Mouse (Mus musculus): ENCODE measurements around the gene Gm21679. TPM values are rescaled to one million over a fixed set of nuclear protein-coding genes. Genes with fewer than 3 reads are reported as not detected.
"Not testable (repeated sequence)": the region's sequence is repeated elsewhere in the genome, so short reads cannot be mapped to it uniquely, and the experiment has no call there.

Gene Gm21679
- not detected in 2 replicates for polyA plus RNA-seq (2015; fragmentation: Nextera tagmentation; extraction: Ambion mirVana)

DNA sequence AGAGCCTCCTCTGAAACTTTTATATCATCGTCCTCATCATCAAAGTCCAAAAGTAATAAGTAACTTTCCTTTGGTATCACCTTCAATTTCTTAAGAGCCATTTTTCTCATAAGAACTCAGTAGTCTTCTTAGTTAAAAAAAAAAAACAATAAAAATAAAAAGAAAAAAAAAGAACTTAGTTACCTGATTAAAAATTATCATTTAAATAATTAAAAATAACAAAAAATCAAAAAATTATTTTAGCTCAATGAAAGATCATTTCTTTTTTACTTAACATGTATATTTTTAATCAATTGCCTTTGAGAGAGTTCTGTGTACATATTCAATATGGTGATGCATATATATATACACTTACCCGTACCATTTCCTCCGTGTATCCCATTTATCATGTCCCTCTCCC is at the start of gene Gm21679:
Gene Gm21679 (minus strand): TSS at position 101 of the 400 bp plus-strand sequence.
- H3K4me3 ChIP-seq; H3K36me3 ChIP-seq; H3K4me1 ChIP-seq; H3K27ac ChIP-seq; H3K9me3 ChIP-seq; H3K4me2 ChIP-seq; ATAC-seq (ENCODE audit: borderline replicate concordance, extremely low read depth, low FRiP score, low TSS enrichment); H3K9ac ChIP-seq; H3K27me3 ChIP-seq: not testable (repeated sequence)
- WGBS, result no CpG with 5 or more reads among the region's 3 CpGs
